Mouse (Mus musculus) liver, adult 2 months (tissue): ENCODE data around the gene Dot1l. TPM values are rescaled to one million over a fixed set of nuclear protein-coding genes. Genes with fewer than 3 reads are reported as not detected.

Source experiments
- DNase-seq: peaks from one replicate; pipeline ENCODE4 v3.0.0-alpha.2; 2011; ENCODE audit warnings: low read depth, low spot score; ENCODE audit errors: extremely low read depth
- H3K27ac ChIP-seq: fragments of 200-500 bp; replicated peaks from 2 replicates; pipeline ENCODE4 v1.5.1; 2012; ENCODE audit warnings: low read depth, mild to moderate bottlenecking, control low read depth, inconsistent platforms, low read length; ENCODE audit not compliant: insufficient read depth
- H3K27me3 ChIP-seq: fragments of 200-500 bp; 2 replicates; pipeline ENCODE4 v1.6.1; 2012; ENCODE audit warnings: mild to moderate bottlenecking, moderate library complexity, low read length, inconsistent platforms; ENCODE audit not compliant: control insufficient read depth, insufficient read depth
- H3K36me3 ChIP-seq: fragments of 200-500 bp; 2 replicates; pipeline ENCODE4 v1.6.1; 2012; ENCODE audit warnings: low read length, inconsistent platforms; ENCODE audit not compliant: control insufficient read depth, insufficient read depth
- H3K4me1 ChIP-seq: fragments of 200-500 bp; 2 replicates; pipeline ENCODE4 v1.6.1; 2011; ENCODE audit warnings: low read length; ENCODE audit not compliant: control insufficient read depth, insufficient read depth
- H3K4me3 ChIP-seq: fragments of 200-500 bp; 2 replicates; pipeline ENCODE4 v1.5.1; 2011; ENCODE audit warnings: low read depth, mild to moderate bottlenecking, control low read depth, low read length, moderate library complexity; ENCODE audit not compliant: insufficient read depth
- H3K79me2 ChIP-seq: fragments of 200-500 bp; 2 replicates; pipeline ENCODE4 v1.6.1; 2012; ENCODE audit warnings: inconsistent platforms, mild to moderate bottlenecking, low read length, moderate library complexity; ENCODE audit not compliant: control insufficient read depth, insufficient read depth
- H3K9ac ChIP-seq: fragments of 200-500 bp; 2 replicates; pipeline ENCODE4 v1.6.1; 2012; ENCODE audit warnings: low read depth, mild to moderate bottlenecking, control low read depth, inconsistent platforms, low read length
- CTCF ChIP-seq: fragments of 200-500 bp; IDR thresholded peaks from 2 replicates; pipeline ENCODE4 v1.5.1; 2011; ENCODE audit warnings: low read depth, low read length, control low read depth
- POLR2A ChIP-seq: fragments of 200-500 bp; IDR thresholded peaks from 2 replicates; pipeline ENCODE4 v1.6.1; 2011; ENCODE audit warnings: low read length, control low read depth; ENCODE audit not compliant: insufficient read depth; ENCODE audit errors: extremely low read depth
- WGBS: fragments of 180-500 bp; shearing (Covaris S2); methylation state at CpG from one replicate; pipeline ENCODE4 v1.1.7; 2018; 5-methylcytosine and 5-hydroxymethylcytosine counted together
- polyA plus RNA-seq: library from polyadenylated mRNA; depleted of rRNA; stranded (reverse); fragments of >200 nt; gene quantifications from 2 replicates; pipeline ENCODE4 v1.2.3, GENCODE M21; 2012
- total RNA-seq: library from RNA; depleted of rRNA; stranded (reverse); fragments of >200 nt; gene quantifications from 2 replicates; pipeline ENCODE4 v1.2.3, GENCODE M21; 2014

Dot1l gene
- total and polyA plus RNA-seq, 2 experiments = 2.4 to 14.8 TPM

- no peaks in the 10 kb centered on the region for H3K27me3 ChIP-seq
- H3K4me3 ChIP-seq = no peak overlapping the region
- no peak overlapping the region for H3K27ac ChIP-seq
- TF ChIP-seq CTCF = no peak
- TF ChIP-seq POLR2A = no peak
- DNase-seq = no peak
- no peaks in the 10 kb centered on the region; the same call in 1 of the 2 replicates for H3K79me2 ChIP-seq
- H3K9ac ChIP-seq = no peak overlapping the region
- H3K36me3 ChIP-seq = peaks cover 22% of the 10 kb centered on the region; the same call in 1 of the 2 replicates
- WGBS = 90% methylated on average over 5 of the region's 5 CpGs
- H3K4me1 ChIP-seq = peaks cover 11% of the 10 kb centered on the region
Measured at GRCm38 (mm10) chr10:80777123-80777522, 22.1 kb downstream of the Dot1l start.

GRCm38 (mm10) chr10:80779565-80779964, 24.6 kb downstream of the Dot1l start:
- Histone ChIP-seq H3K27me3 (no peaks in the 10 kb centered on the region), H3K36me3 (peaks cover 27% of the 10 kb centered on the region; the same call in 1 of the 2 replicates)

GRCm38 (mm10) chr10:80784302-80784701, 29.3 kb downstream of the Dot1l start:
- DNase-seq = no peak
- Histone ChIP-seq H3K4me3 (no peak overlapping the region), H3K4me1 (no peaks in the 10 kb centered on the region), H3K27ac (no peak overlapping the region), H3K27me3 (no peaks in the 10 kb centered on the region), H3K9ac (no peak overlapping the region), H3K79me2 (no peaks in the 10 kb centered on the region), H3K36me3 (peaks cover 21% of the 10 kb centered on the region; the same call in 1 of the 2 replicates)
- WGBS = 100% methylated on average over 2 of the region's 2 CpGs
- TF ChIP-seq POLR2A = no peak
- no peak for TF ChIP-seq CTCF

More at GRCm38 (mm10) chr10:80779565-80779964, 24.6 kb downstream of the Dot1l start:
- no peaks in the 10 kb centered on the region; the same call in 1 of the 2 replicates for H3K79me2 ChIP-seq
- TF ChIP-seq CTCF = no peak
- TF ChIP-seq POLR2A = no peak
- no peak overlapping the region for H3K9ac ChIP-seq
- no peak for DNase-seq
- H3K27ac ChIP-seq = no peak overlapping the region
- no peak overlapping the region for H3K4me3 ChIP-seq
- H3K4me1 ChIP-seq = no peaks in the 10 kb centered on the region

GRCm38 (mm10) chr10:80784871-80785270, 29.9 kb downstream of the Dot1l start:
- 93% methylated on average over 12 of the region's 12 CpGs for whole genome bisulfite sequencing
- Histone ChIP-seq H3K4me3 (no peak overlapping the region), H3K27ac (no peak overlapping the region), H3K27me3 (no peaks in the 10 kb centered on the region), H3K79me2 (no peaks in the 10 kb centered on the region), H3K9ac (no peak overlapping the region), H3K4me1 (no peaks in the 10 kb centered on the region), H3K36me3 (peaks cover 21% of the 10 kb centered on the region; the same call in 1 of the 2 replicates)
- DNase-seq = no peak
- TF ChIP-seq CTCF (no peak), POLR2A (no peak)

- H3K27me3 ChIP-seq = no peaks in the 10 kb centered on the region
- no peak overlapping the region for H3K4me3 ChIP-seq
- no peaks in the 10 kb centered on the region for H3K4me1 ChIP-seq
- 93% methylated on average over 11 of the region's 11 CpGs for WGBS
- H3K27ac ChIP-seq = no peak overlapping the region
- H3K79me2 ChIP-seq = no peaks in the 10 kb centered on the region
- no peak for DNase-seq
- H3K9ac ChIP-seq = no peak overlapping the region
- no peak for TF ChIP-seq POLR2A
- TF ChIP-seq CTCF = no peak
- H3K36me3 ChIP-seq = peaks cover 17% of the 10 kb centered on the region; the same call in 1 of the 2 replicates
Measured at GRCm38 (mm10) chr10:80785963-80786362, 31.0 kb downstream of the Dot1l start.

GRCm38 (mm10) chr10:80787517-80787916, 32.5 kb downstream of the Dot1l start:
- WGBS = 77% methylated on average over 2 of the region's 2 CpGs
- DNase-seq = no peak
- Histone ChIP-seq H3K36me3 (peaks cover 14% of the 10 kb centered on the region; the same call in 1 of the 2 replicates), H3K4me3 (no peak overlapping the region), H3K4me1 (no peaks in the 10 kb centered on the region), H3K27me3 (no peaks in the 10 kb centered on the region), H3K9ac (no peak overlapping the region), H3K79me2 (no peaks in the 10 kb centered on the region), H3K27ac (no peak overlapping the region)
- TF ChIP-seq CTCF (no peak), POLR2A (no peak)
